Mouse (Mus musculus) stomach, embryonic 14.5 days (tissue): Measurements from ENCODE around the gene Pkd1l1. TPM values are rescaled to one million over a fixed set of nuclear protein-coding genes. Genes with fewer than 3 reads are reported as not detected.

Experiments used
- ATAC-seq: fragments of 200-750 bp; cut with Nextera tagmentation; 2 replicates; pipeline ENCODE4 v1.8.0; 2017; ENCODE audit warnings: low read depth, moderate TSS enrichment; ENCODE audit not compliant: insufficient number of reproducible peaks, insufficient read depth, low FRiP score
- H3K27ac ChIP-seq: fragments of 300-500 bp; sonication (generic); 2 replicates; pipeline ENCODE4 v1.5.1; 2014; ENCODE audit warnings: mild to moderate bottlenecking, low read length, moderate library complexity, mixed read lengths
- H3K27me3 ChIP-seq: fragments of 300-500 bp; sonication (generic); 2 replicates; pipeline ENCODE4 v1.6.1; 2014; ENCODE audit warnings: low read length, control low read depth, mixed read lengths; ENCODE audit not compliant: control insufficient read depth, insufficient read depth
- H3K36me3 ChIP-seq: fragments of 300-500 bp; sonication (generic); 2 replicates; pipeline ENCODE4 v1.6.1; 2014; ENCODE audit warnings: mild to moderate bottlenecking, control low read depth, low read length, moderate library complexity, mixed read lengths; ENCODE audit not compliant: control insufficient read depth, insufficient read depth
- H3K4me1 ChIP-seq: fragments of 300-500 bp; sonication (generic); 2 replicates; pipeline ENCODE4 v1.6.1; 2014; ENCODE audit warnings: low read length, control low read depth, mixed read lengths; ENCODE audit not compliant: control insufficient read depth, insufficient read depth
- H3K4me2 ChIP-seq: fragments of 300-500 bp; sonication (generic); replicated peaks from 2 replicates; pipeline ENCODE4 v1.6.1; 2014; ENCODE audit warnings: low read depth, low read length, control low read depth
- H3K4me3 ChIP-seq: fragments of 300-500 bp; sonication (generic); 2 replicates; pipeline ENCODE4 v1.5.1; 2014; ENCODE audit warnings: low read depth, low read length, control low read depth
- H3K9ac ChIP-seq: fragments of 300-500 bp; sonication (generic); replicated peaks from 2 replicates; pipeline ENCODE4 v1.6.1; 2014; ENCODE audit warnings: low read depth, mild to moderate bottlenecking, control low read depth, low read length, moderate library complexity, mixed read lengths
- H3K9me3 ChIP-seq: fragments of 300-500 bp; sonication (generic); 2 replicates; pipeline ENCODE4 v1.6.1; 2016; ENCODE audit warnings: low read depth, low read length, control low read depth; ENCODE audit not compliant: control insufficient read depth
- WGBS: fragments of 180-500 bp; shearing (Covaris S2); extraction: QIAGEN DNeasy Blood & Tissue Kit; methylation state at CpG from one replicate; pipeline ENCODE4 v1.1.7; 2014; 5-methylcytosine and 5-hydroxymethylcytosine counted together
- polyA plus RNA-seq: library from polyadenylated mRNA; unstranded; fragments of >200 nt; fragmentation: Nextera tagmentation; extraction: Ambion mirVana; gene quantifications from 2 replicates; pipeline ENCODE4 v1.2.1, GENCODE M21; 2014

The Pkd1l1 gene
- polyA plus RNA-seq, 1 experiment from 2014 or later, result 0.09 TPM

DNA sequence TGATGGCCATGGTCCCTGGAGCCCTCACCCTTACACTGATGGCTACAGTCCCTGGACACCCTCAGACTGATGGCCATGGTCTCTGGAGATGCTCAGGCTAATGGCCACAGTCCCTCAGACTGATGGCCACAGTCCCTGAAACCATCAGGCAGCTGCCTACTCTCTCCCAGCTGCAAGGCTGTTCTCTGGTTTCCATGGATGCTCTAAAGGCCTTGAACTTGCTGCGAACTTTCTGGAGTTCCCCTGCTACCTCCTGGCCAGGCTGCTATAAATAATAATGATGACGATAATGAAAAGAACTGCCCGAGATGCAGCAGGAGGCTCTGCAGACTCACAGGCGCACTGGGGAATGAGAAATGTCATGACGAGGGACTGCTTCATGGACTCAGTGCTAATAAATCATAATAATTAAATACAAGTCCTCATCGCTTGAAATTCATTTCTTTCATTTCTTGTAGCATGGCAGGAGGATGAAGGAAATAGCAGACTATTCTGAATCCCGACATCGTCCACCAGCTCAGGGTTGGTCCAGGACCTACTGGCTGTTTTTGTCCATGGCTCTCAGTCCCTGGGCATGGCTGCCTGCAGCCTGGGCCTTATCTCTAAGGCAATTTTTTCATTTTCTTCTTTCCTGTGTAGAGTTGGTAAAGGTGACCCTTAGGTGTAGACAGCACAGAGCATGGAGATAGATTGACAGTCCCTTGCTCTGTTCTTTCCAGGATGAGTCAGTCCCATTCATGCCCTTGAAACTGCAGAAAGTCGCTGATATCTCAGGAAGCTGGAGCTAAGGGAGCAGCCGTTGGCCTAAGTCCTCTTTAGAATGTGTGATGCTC is 191.5 kb downstream of the Pkd1l1 start:
- Histone ChIP-seq H3K4me1 (peaks cover 14% of the 10 kb centered on the region), H3K4me3 (no peak overlapping the region), H3K9me3 (no peaks in the 10 kb centered on the region), H3K36me3 (no peaks in the 10 kb centered on the region), H3K4me2 (no peak overlapping the region), H3K27me3 (no peaks in the 10 kb centered on the region), H3K9ac (no peak overlapping the region), H3K27ac (peak overlapping the region; percentile 76)
- ATAC-seq, result peak; percentile 66; the same call in 1 of the 2 replicates
- WGBS, result 36% methylated on average over 10 of the region's 10 CpGs

DNA sequence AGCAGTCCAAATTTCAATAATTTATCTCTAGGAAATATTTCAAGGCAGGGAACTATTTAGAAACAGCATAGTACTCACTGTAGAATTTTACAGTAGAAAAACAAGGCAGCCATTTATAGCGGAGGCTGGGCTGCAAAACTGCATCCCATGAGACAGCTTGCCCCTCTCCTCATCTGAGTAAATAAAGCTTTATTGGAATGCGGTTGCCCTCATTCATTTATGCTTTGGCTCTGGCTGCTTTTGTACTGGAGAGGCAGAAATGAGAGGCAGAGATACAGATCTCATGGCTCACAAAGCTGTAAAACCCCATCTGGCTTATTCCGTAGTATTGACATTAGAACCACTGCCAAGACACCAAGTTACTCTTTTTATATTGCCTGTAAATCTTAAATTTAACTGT is 193.6 kb downstream of the Pkd1l1 start:
- Histone ChIP-seq H3K36me3 (no peaks in the 10 kb centered on the region), H3K4me2 (no peak overlapping the region), H3K4me1 (peaks cover 14% of the 10 kb centered on the region), H3K9me3 (no peaks in the 10 kb centered on the region), H3K4me3 (no peak overlapping the region), H3K27me3 (no peaks in the 10 kb centered on the region), H3K27ac (peak overlapping the region; percentile 44; the same call in 1 of the 2 replicates), H3K9ac (no peak overlapping the region)
- ATAC-seq, result no peak
- 38% methylated on average over 3 of the region's 3 CpGs for WGBS

Other genes with a start within 250 kb of the Pkd1l1 start
- 20.3 and 23.1 TPM in 2 replicates for gene Hus1, start 37.9 kb upstream of the Pkd1l1 start, polyA plus RNA-seq
- 0.88 and 1.2 TPM in 2 replicates for gene Gm11992, start 75.3 kb upstream of the Pkd1l1 start, polyA plus RNA-seq
- 0.21 and 0.22 TPM in 2 replicates for gene Sun3, start 75.7 kb upstream of the Pkd1l1 start, polyA plus RNA-seq
- gene Upp1, start 144.8 kb upstream of the Pkd1l1 start, polyA plus RNA-seq, result 6.0 and 8.3 TPM in 2 replicates
- gene Abca13, start 218.7 kb upstream of the Pkd1l1 start, polyA plus RNA-seq, result 0.03 TPM in 1 of 2 replicates, not detected in the other